Mouse (Mus musculus): ENCODE measurements at regions not wholly inside any gene's neighbourhood (a gene's known extent, or its start where the extent isn't known, plus 50 kb on each side); places are given as distances from the start of the nearest gene placed in this dataset.

DNA sequence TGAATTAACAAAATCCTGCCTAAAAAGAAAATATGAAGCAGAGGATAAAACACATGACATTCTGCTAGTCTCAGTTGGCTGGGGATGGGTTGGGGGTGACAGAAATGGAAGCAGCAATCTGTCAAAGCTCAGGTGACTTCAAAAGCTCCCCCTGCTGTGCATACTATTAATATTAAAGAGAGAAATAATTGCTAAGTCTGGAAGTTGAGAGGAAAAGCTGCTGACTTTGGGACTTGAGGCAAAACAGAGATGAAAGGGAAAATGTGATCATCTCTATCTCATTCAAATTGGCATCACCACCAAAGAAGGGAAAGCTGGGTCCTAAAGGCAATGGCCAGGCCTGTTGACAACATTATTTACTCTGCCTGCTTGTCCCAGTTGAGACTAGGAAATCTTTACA, 90.8 kb downstream of the Rpe65 start:
- Histone ChIP-seq H3K4me3 (ENCODE audit: low read depth, low read length) (no peak overlapping the region), H3K36me3 (ENCODE audit: control insufficient read depth, insufficient read depth, low read length) (no peaks in the 10 kb centered on the region), H3K9ac (ENCODE audit: low read depth, low read length) (no peak overlapping the region), H3K27ac (ENCODE audit: low read depth, low read length) (no peak overlapping the region), H3K27me3 (ENCODE audit: control insufficient read depth, insufficient read depth, low read length) (no peaks in the 10 kb centered on the region), H3K9me3 (replicated peaks; ENCODE audit: control insufficient read depth, low read length) (no peaks in the 10 kb centered on the region), H3K4me2 (no peak overlapping the region), H3K4me1 (ENCODE audit: control insufficient read depth, insufficient read depth, low read length) (no peaks in the 10 kb centered on the region)
- no peak for ATAC-seq (replicated peaks; ENCODE audit: insufficient number of reproducible peaks, low FRiP score, low TSS enrichment)

DNA sequence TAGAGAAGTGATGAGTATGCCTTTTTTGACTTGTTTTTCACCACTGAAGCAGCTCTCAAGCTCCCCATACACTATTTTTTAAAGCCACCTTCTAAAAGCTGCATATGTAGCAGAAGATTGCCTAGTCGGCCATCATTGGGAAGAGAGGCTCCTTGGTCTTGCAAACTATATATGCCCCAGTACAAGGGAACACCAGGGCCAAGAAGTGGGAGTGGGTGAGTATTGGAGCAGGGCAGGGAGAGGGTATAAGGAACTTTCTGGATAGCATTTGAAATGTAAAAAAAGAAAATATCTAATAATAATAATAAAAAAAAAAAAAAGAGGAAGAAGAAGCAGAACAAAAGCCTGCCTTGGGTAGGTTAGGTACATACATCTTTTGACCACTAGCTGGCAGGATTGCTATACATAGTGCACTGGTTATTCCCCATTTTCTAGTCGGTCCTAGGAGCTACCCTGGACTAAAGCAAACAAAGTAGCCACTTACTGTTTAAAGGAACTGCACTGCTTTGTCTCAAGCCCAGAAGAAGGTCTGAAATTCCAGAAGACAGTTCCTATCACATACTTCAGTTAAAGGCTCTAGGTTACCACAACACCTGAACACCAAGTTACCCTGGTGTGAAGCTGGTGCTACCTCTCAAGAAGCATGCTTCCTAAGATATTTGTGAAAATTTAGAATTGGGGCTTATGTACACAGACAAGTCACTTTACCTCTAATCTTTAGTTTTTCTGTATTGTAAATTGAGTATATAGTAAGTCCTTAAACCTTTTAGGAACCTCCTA, 114.9 kb upstream of the Wls start:
- no peak overlapping the region for H3K27ac ChIP-seq (ENCODE audit: low read depth, low read length)
- H3K9ac ChIP-seq (ENCODE audit: low read depth, low read length), result no peak overlapping the region
- H3K9me3 ChIP-seq (replicated peaks; ENCODE audit: control insufficient read depth, low read length), result no peaks in the 10 kb centered on the region
- no peak overlapping the region for H3K4me2 ChIP-seq
- no peak overlapping the region for H3K4me3 ChIP-seq (ENCODE audit: low read depth, low read length)
- no peaks in the 10 kb centered on the region for H3K27me3 ChIP-seq (ENCODE audit: control insufficient read depth, insufficient read depth, low read length)
- no peaks in the 10 kb centered on the region for H3K4me1 ChIP-seq (ENCODE audit: control insufficient read depth, insufficient read depth, low read length)
- ATAC-seq (replicated peaks; ENCODE audit: insufficient number of reproducible peaks, low FRiP score, low TSS enrichment), result 0 out of 2 replicates have a peak, but pooled peaks have one; percentile 72
- WGBS (ENCODE audit: insufficient replicate concordance), result 46% methylated on average over 2 of the region's 2 CpGs
- H3K36me3 ChIP-seq (ENCODE audit: control insufficient read depth, insufficient read depth, low read length), result no peaks in the 10 kb centered on the region

DNA sequence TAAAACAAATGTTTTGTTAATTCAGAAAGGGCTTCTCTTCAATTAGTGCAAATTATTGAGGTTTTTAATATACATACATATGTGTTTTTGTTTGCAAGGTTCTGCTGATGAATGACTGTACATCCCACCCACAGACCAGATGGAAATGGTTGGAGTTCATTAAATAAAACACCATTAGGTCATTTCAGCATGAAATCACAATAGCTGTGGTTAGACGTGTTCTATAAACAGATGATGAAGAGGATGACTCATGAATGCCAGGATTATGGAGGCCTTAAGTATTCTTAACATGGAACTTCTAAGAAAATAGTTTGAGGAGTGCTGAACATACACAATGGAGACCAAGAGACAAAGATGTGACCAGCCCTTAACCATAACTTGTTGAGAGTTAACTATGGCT, 107.3 kb upstream of the Wls start:
- Histone ChIP-seq H3K9ac (ENCODE audit: low read depth, low read length) (no peak overlapping the region), H3K4me1 (ENCODE audit: control insufficient read depth, insufficient read depth, low read length) (no peaks in the 10 kb centered on the region), H3K4me2 (no peak overlapping the region), H3K27ac (ENCODE audit: low read depth, low read length) (no peak overlapping the region), H3K9me3 (replicated peaks; ENCODE audit: control insufficient read depth, low read length) (no peaks in the 10 kb centered on the region), H3K27me3 (ENCODE audit: control insufficient read depth, insufficient read depth, low read length) (no peaks in the 10 kb centered on the region), H3K4me3 (ENCODE audit: low read depth, low read length) (no peak overlapping the region), H3K36me3 (ENCODE audit: control insufficient read depth, insufficient read depth, low read length) (no peaks in the 10 kb centered on the region)
- no peak for ATAC-seq (replicated peaks; ENCODE audit: insufficient number of reproducible peaks, low FRiP score, low TSS enrichment)
- 66% methylated on average over 1 of the region's 1 CpGs for WGBS (ENCODE audit: insufficient replicate concordance)

DNA sequence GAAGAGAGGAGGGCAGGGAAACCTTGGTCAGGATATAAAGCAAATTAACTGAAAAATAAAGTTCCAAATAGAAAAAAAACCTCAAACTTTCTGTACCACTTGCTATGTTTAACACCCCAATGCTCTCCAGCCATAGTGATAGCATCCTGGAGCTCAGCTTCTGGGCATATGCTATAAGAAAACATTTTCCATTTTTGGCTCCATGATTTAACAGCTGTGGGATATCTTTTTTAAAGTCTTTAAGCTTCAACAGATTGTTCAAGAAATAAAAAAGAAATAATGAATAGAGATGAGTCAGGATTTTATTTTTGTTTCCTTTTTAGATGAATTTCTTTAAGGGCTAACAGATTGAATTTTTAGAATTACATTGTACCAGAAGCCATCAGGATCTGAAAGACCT, 106.3 kb upstream of the Wls start:
- no peaks in the 10 kb centered on the region for H3K27me3 ChIP-seq (ENCODE audit: control insufficient read depth, insufficient read depth, low read length)
- no peak overlapping the region for H3K4me2 ChIP-seq
- no peak overlapping the region for H3K9ac ChIP-seq (ENCODE audit: low read depth, low read length)
- H3K4me1 ChIP-seq (ENCODE audit: control insufficient read depth, insufficient read depth, low read length), result no peaks in the 10 kb centered on the region
- H3K4me3 ChIP-seq (ENCODE audit: low read depth, low read length), result no peak overlapping the region
- ATAC-seq (replicated peaks; ENCODE audit: insufficient number of reproducible peaks, low FRiP score, low TSS enrichment), result no peak
- H3K36me3 ChIP-seq (ENCODE audit: control insufficient read depth, insufficient read depth, low read length), result no peaks in the 10 kb centered on the region
- no peaks in the 10 kb centered on the region for H3K9me3 ChIP-seq (replicated peaks; ENCODE audit: control insufficient read depth, low read length)
- no peak overlapping the region for H3K27ac ChIP-seq (ENCODE audit: low read depth, low read length)

DNA sequence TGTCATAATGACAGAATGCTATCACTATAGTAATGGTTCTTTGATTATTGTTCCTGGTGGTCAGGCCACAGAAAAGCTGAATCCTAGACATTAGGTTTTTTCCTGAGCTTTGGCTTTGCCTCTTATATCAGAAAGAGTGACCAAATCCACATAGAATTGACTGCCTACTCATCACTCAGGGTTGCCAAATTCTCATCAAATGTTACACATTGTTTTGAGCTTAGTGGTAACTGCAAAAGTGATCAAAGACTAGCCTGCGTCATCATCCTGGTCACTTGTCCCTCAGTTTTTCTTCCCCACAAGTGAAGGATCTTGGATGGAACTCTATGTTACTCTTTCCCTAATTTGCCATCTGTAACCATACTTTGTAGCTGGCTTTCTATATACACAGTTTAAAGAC, 104.9 kb upstream of the Wls start:
- no peaks in the 10 kb centered on the region for H3K9me3 ChIP-seq (replicated peaks; ENCODE audit: control insufficient read depth, low read length)
- no peak overlapping the region for H3K27ac ChIP-seq (ENCODE audit: low read depth, low read length)
- ATAC-seq (replicated peaks; ENCODE audit: insufficient number of reproducible peaks, low FRiP score, low TSS enrichment), result no peak
- no peaks in the 10 kb centered on the region for H3K36me3 ChIP-seq (ENCODE audit: control insufficient read depth, insufficient read depth, low read length)
- 90% methylated on average over 1 of the region's 1 CpGs for WGBS (ENCODE audit: insufficient replicate concordance)
- no peaks in the 10 kb centered on the region for H3K4me1 ChIP-seq (ENCODE audit: control insufficient read depth, insufficient read depth, low read length)
- H3K4me3 ChIP-seq (ENCODE audit: low read depth, low read length), result no peak overlapping the region
- no peak overlapping the region for H3K4me2 ChIP-seq
- no peaks in the 10 kb centered on the region for H3K27me3 ChIP-seq (ENCODE audit: control insufficient read depth, insufficient read depth, low read length)
- no peak overlapping the region for H3K9ac ChIP-seq (ENCODE audit: low read depth, low read length)

DNA sequence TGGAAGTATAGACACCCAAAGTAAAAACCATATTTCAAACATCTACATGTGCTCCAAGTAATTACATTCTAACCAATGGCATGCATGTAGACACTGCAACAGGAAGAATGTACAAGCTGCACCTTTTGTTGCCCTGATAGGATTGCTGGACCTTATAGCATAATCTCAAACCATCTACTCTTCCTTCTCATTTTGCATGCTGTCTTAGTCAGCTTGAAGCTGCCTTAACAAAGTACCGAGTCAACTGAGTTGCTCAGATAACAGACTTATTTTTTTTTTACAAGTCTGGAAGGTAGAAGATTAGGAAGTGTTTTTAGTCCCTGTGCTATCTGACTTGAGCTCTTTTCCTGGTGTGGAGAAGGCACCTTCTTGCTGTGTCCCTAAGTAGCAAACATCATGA, 103.4 kb upstream of the Wls start:
- WGBS (ENCODE audit: insufficient replicate concordance), result 27% methylated on average over 1 of the region's 1 CpGs
- no peak for ATAC-seq (replicated peaks; ENCODE audit: insufficient number of reproducible peaks, low FRiP score, low TSS enrichment)
- Histone ChIP-seq H3K36me3 (ENCODE audit: control insufficient read depth, insufficient read depth, low read length) (no peaks in the 10 kb centered on the region), H3K27me3 (ENCODE audit: control insufficient read depth, insufficient read depth, low read length) (no peaks in the 10 kb centered on the region), H3K4me2 (no peak overlapping the region), H3K9ac (ENCODE audit: low read depth, low read length) (no peak overlapping the region), H3K27ac (ENCODE audit: low read depth, low read length) (no peak overlapping the region), H3K9me3 (replicated peaks; ENCODE audit: control insufficient read depth, low read length) (no peaks in the 10 kb centered on the region), H3K4me1 (ENCODE audit: control insufficient read depth, insufficient read depth, low read length) (no peaks in the 10 kb centered on the region), H3K4me3 (ENCODE audit: low read depth, low read length) (no peak overlapping the region)

DNA sequence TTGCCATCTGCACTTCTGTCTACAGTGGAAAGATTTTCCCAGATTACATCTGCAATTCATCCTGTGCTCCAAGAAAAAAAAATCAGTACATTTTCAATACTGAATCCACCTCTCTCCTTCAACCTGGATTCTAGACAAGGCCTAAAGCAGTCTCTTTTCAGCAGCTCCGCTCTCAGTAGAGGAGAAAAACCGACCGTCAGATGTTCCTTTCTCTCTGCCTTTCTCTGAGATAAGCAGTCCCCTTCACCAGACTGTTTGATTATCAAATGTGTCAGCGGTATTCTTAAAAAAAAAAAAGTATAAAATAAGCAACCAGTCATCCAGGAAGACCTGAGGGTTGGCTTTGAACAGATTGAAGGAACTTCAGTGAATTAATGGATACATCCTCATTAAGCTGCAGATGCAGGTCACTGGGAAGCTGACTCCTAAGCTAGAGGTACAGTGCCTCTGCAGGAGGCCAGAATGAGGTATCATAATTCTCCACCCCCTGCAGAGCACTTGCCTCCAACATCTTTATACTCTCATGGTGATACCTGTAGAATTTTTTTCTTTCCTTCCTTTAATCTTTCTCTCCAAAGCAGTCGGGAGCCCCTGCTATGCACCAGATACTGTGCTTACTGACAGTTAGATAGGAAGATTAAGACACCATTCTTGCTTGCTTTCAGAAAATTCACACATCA, 98.7 kb upstream of the Wls start:
- Histone ChIP-seq H3K4me3 (ENCODE audit: low read depth, low read length) (no peak overlapping the region), H3K9ac (ENCODE audit: low read depth, low read length) (no peak overlapping the region), H3K4me2 (no peak overlapping the region), H3K27ac (ENCODE audit: low read depth, low read length) (no peak overlapping the region), H3K9me3 (replicated peaks; ENCODE audit: control insufficient read depth, low read length) (no peaks in the 10 kb centered on the region), H3K27me3 (ENCODE audit: control insufficient read depth, insufficient read depth, low read length) (no peaks in the 10 kb centered on the region), H3K36me3 (ENCODE audit: control insufficient read depth, insufficient read depth, low read length) (no peaks in the 10 kb centered on the region), H3K4me1 (ENCODE audit: control insufficient read depth, insufficient read depth, low read length) (no peaks in the 10 kb centered on the region)
- WGBS (ENCODE audit: insufficient replicate concordance), result 45% methylated on average over 5 of the region's 5 CpGs
- ATAC-seq (replicated peaks; ENCODE audit: insufficient number of reproducible peaks, low FRiP score, low TSS enrichment), result no peak

DNA sequence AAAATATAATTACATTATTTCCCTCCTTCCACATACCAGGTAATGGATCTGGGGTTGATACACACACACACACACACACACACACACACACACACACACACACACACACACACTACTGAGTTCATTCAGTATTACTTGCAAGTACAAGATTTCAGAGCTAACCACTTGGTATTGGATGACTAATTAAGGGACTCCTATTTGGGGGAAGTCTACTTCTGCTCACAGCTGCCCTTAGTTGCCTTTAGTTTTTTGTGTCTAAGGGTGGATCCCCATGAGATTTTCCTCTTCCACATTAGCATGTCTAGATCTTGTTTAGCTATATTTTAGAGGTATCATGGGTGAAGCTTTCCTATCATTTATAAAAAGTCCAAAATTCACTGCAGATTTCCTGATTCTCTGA, 97.7 kb upstream of the Wls start:
- no peaks in the 10 kb centered on the region for H3K36me3 ChIP-seq (ENCODE audit: control insufficient read depth, insufficient read depth, low read length)
- H3K9ac ChIP-seq (ENCODE audit: low read depth, low read length), result no peak overlapping the region
- no peak overlapping the region for H3K27ac ChIP-seq (ENCODE audit: low read depth, low read length)
- H3K4me1 ChIP-seq (ENCODE audit: control insufficient read depth, insufficient read depth, low read length), result no peaks in the 10 kb centered on the region
- ATAC-seq (replicated peaks; ENCODE audit: insufficient number of reproducible peaks, low FRiP score, low TSS enrichment), result no peak
- H3K27me3 ChIP-seq (ENCODE audit: control insufficient read depth, insufficient read depth, low read length), result no peaks in the 10 kb centered on the region
- no peaks in the 10 kb centered on the region for H3K9me3 ChIP-seq (replicated peaks; ENCODE audit: control insufficient read depth, low read length)
- H3K4me3 ChIP-seq (ENCODE audit: low read depth, low read length), result no peak overlapping the region
- H3K4me2 ChIP-seq, result no peak overlapping the region

DNA sequence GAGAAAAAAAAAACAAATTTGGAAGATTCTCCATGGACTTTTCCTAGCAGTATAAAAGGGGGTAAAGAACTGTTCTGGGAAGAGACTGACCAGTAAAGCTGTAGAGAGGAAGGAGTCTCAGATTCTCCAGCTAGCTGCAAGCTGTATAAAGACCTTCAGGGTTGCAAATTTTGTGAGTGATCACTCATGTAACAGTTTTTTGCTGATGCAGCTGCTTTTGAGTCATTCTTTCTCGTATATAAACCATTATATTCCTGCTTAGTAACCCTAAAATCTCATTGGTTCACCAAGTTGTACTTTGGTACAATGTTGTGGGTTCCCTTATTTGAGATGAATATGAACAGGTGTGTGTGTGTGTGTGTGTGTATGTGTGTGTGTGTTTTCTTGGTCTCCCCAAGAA, 79.7 kb upstream of the Wls start:
- 60% methylated on average over 1 of the region's 1 CpGs for WGBS (ENCODE audit: insufficient replicate concordance)
- no peak overlapping the region for H3K4me2 ChIP-seq
- no peak overlapping the region for H3K9ac ChIP-seq (ENCODE audit: low read depth, low read length)

More for the DNA sequence above, 79.7 kb upstream of the Wls start:
- ATAC-seq (replicated peaks; ENCODE audit: insufficient number of reproducible peaks, low FRiP score, low TSS enrichment), result no peak
- Histone ChIP-seq H3K27me3 (ENCODE audit: control insufficient read depth, insufficient read depth, low read length) (no peaks in the 10 kb centered on the region), H3K4me3 (ENCODE audit: low read depth, low read length) (no peak overlapping the region), H3K4me1 (ENCODE audit: control insufficient read depth, insufficient read depth, low read length) (no peaks in the 10 kb centered on the region), H3K9me3 (replicated peaks; ENCODE audit: control insufficient read depth, low read length) (no peaks in the 10 kb centered on the region), H3K36me3 (ENCODE audit: control insufficient read depth, insufficient read depth, low read length) (no peaks in the 10 kb centered on the region), H3K27ac (ENCODE audit: low read depth, low read length) (no peak overlapping the region)
